Mouse (Mus musculus) spleen, adult 2 months (tissue): Measurements from ENCODE around the gene Arid4b.

Source experiments
- CTCF ChIP-seq: fragments of 200-500 bp; IDR thresholded peaks from 2 replicates; pipeline ENCODE4 v1.5.1; 2011; ENCODE audit warnings: mild to moderate bottlenecking, inconsistent platforms; ENCODE audit not compliant: insufficient read depth, insufficient read length, insufficient replicate concordance; ENCODE audit errors: extremely low read depth
- POLR2A ChIP-seq: fragments of 200-500 bp; IDR thresholded peaks from 2 replicates; pipeline ENCODE4 v1.6.1; 2011; ENCODE audit warnings: low read depth, low read length, inconsistent platforms

- TF ChIP-seq POLR2A (no peak), CTCF (no peak)
Observed at GRCm38 (mm10) chr13:14065701-14066100, 2.7 kb downstream of the Arid4b start.
